13 mouse cellular contexts compared by ENCODE assay signal in the genomic region with DNA sequence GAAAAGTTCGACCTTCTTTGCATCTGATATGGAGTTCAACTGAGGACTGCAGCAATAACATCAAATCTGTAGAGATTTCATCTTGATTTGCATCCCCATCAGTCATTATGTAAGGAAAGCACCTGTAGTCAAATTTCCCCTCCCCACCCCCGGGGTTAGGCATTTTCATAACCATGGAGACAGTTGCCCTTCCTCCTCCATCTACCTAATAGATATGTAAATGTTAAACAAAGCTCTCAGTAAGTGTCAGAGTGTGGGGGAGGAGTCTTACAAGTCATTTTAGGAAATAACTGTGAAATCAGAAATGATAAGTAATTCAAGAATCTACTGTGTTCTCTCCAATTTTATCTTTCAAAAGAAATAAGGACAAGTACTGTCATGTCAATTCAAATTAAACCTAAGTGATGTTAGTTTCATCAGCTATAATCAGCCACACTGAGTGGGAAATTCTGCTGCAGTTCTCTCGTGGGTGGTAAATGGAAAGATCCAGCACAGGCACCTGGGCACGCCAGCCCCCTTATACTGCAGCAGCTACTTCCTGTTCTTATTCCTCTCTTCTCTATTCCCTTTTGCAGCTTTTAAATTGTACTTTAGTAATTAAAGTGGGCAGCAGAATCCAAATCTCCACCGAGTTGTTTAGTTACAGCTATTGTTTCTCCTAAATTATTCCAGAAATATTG. TPM values are rescaled to one million over a fixed set of nuclear protein-coding genes. Genes with fewer than 3 reads are reported as not detected.
DNase-seq lines count a peak whose midpoint lies in the region; ATAC-seq lines count a peak whose summit lies in the region.
"Had no signal": no experiment of that assay in that cellular context is flagged by ENCODE, and none has a peak within 500 bp of the region (broad histone marks: within the 10 kb centered on the region; RNA-seq: fewer than 3 reads in every experiment).

No protein-coding gene starts in this region.

- ATAC-seq in activated CD4-positive, CD25-positive, alpha-beta regulatory T cell, adult 4 months, result peak; percentile 87
- ATAC-seq: intestine, embryonic 15.5 days; midbrain, embryonic 16.5 days had no signal

- DNase-seq in right cerebral cortex, adult 2 months (ENCODE audit: low spot score in 2 of 2), result peak; percentile 44
- DNase-seq in right cerebral cortex, postnatal 14 days, result no peak
- DNase-seq in left cerebral cortex, adult 9 months (ENCODE audit: low spot score in 2 of 2), result peak; percentile 24 to 69
- peak; percentile 47 for DNase-seq in thymus, postnatal 25 days
- DNase-seq in cerebellum, postnatal 36 days, result no peak
- no peak for DNase-seq in testis, postnatal 10 days (ENCODE audit: low spot score)
- DNase-seq in cerebellum, adult 8-10 months, result no peak
- DNase-seq: embryo, embryonic 11 days; kidney, postnatal 36 days; lung, postnatal 10 days had no signal

RNA-seq across cellular contexts. Expression of gene Zrsr1, which starts 35.2 kb away (rescaled TPM):
- 1 to 10 TPM; 5.6 to 7.2 TPM for polyA plus RNA-seq in activated CD4-positive, CD25-positive, alpha-beta regulatory T cell, adult 4 months (2017; shearing (Covaris generic))

RNA-seq across cellular contexts. Expression of gene Gm28048, which starts 45.3 kb away (rescaled TPM):
- polyA plus RNA-seq in activated CD4-positive, CD25-positive, alpha-beta regulatory T cell, adult 4 months (2017; shearing (Covaris generic)), result 10 to 100 TPM; 32.8 to 42.2 TPM

RNA-seq across cellular contexts. Expression of gene Commd1, which starts 45.6 kb away (rescaled TPM):
- 100 to 1,000 TPM in 1 of 2 experiments, 10 to 100 TPM in 1; 95.9 to 117 TPM for polyA plus RNA-seq in activated CD4-positive, CD25-positive, alpha-beta regulatory T cell, adult 4 months (2017; shearing (Covaris generic))

RNA-seq across cellular contexts. Expression of gene Cct4, which starts 53.7 kb away (rescaled TPM):
- 100 to 1,000 TPM; 227 to 238 TPM for polyA plus RNA-seq in activated CD4-positive, CD25-positive, alpha-beta regulatory T cell, adult 4 months (2017; shearing (Covaris generic))

Comparison
In these comparisons a context has a peak if more than half of its experiments do, and no peak if none do; other contexts are left out.
1. DNase-seq: peak in right cerebral cortex, adult 2 months (2 of 2), left cerebral cortex, adult 9 months (2 of 2) and thymus, postnatal 25 days (single experiment); none in right cerebral cortex, postnatal 14 days (single experiment), cerebellum, postnatal 36 days (0 of 2), testis, postnatal 10 days (single experiment) and cerebellum, adult 8-10 months (single experiment).